Mouse (Mus musculus) ovary, postnatal 14 days (tissue): ENCODE measurements around the gene Notum.

Experiments
- DNase-seq: peaks from one replicate; pipeline ENCODE4 v3.0.0; 2022; ENCODE audit warnings: low spot score

Notum gene

GRCm38 (mm10) chr11:120633520-120634343, 27.2 kb downstream of the Notum start, which contains the start of gene Mafg:
Mafg (minus strand) TSS chr11:120633600.
- peak; percentile 89 for DNase-seq

DNA sequence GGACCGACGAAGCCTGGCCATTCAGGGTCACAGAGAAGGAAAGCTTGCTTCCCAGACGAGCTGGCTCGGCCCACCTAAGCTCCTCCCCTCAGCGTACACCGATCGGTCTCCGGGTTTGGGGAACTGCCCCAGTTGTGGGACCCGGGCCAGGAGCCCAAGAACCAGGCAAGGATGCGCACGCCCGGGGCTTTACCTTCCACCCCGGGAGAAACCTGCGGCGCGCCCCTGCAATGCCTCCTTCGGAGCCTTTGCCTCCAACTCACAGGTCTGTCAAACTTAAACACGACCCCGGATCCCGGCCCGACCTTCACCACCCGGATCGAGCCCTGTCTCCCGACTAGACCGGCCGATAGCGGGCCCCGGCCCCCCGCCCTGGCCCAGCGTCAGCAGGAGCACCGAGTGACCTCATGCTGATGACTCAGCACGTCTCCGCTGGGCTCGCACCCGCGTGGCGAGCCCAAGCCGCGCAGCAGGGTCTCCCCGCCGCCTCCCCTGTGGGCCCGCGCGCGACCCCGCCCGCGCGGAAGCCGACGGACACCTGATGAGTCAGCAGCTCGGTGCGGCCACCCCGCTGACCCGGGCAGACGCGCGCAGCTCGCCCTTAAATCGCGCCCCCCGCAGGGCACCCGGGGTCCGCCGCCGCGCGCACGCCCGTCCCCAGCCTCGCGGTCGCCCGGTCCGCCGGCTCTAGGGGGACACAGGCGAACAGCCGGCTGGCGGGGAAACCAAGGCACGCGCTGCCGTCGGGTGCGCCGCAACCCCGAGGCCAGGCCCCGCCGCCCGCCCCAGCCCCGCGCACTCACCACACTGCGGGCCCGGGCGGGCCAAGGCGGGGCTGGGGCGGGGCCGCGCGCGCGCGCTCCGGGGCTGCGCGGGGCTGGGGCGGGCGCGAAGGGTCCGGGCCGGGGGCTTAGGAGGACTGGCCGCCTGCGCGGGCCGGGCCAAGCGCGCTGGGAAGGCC, 28.1 kb downstream of the Notum start:
- DNase-seq: peak; percentile 57

- no peak for DNase-seq
Observed at GRCm38 (mm10) chr11:120631726-120632448, 29.1 kb downstream of the Notum start.

GRCm38 (mm10) chr11:120630881-120631725, 29.9 kb downstream of the Notum start:
- no peak for DNase-seq

GRCm38 (mm10) chr11:120630401-120630871, 30.5 kb downstream of the Notum start:
- DNase-seq: no peak

DNA sequence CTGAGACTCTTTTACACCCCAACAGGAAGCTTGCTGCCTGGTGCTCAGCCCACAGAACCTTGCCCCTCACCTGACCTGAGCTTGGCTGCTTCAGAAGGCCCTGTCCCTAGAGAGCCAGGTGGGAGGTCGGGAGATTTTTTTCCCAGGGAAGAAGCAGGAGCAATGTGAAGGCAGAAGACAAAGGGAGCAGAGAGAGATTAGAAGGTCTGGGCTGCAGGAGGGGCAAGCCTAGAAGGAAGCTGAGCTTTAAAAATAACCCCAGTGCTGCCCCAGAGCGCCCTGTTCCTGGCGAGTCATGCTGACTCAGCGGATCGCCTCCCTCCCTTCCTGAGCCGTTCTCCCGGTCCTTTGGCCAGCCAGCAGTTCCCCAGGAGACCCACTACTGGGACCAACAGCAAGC, 31.1 kb downstream of the Notum start:
- no peak for DNase-seq

DNA sequence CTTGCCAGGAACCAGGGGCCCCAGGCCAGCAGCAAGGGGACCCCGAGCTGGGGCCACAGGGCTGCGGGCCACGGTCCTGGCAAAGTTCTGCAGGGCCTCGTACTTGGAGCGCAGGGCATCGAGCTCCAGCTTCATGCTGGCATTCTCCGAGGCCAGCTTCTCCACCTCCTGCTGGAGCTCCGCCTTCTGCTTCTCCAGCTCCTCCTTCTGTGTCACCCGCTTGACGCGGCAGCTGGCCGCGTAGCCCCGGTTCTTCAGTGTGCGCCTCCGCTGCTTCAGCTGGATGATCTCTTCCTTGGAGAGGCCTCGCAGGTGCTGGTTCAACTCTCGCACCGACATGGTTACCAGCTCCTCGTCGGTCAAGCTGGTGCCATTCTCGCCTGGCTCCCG, 31.6 kb downstream of the Notum start:
- DNase-seq: no peak

DNA sequence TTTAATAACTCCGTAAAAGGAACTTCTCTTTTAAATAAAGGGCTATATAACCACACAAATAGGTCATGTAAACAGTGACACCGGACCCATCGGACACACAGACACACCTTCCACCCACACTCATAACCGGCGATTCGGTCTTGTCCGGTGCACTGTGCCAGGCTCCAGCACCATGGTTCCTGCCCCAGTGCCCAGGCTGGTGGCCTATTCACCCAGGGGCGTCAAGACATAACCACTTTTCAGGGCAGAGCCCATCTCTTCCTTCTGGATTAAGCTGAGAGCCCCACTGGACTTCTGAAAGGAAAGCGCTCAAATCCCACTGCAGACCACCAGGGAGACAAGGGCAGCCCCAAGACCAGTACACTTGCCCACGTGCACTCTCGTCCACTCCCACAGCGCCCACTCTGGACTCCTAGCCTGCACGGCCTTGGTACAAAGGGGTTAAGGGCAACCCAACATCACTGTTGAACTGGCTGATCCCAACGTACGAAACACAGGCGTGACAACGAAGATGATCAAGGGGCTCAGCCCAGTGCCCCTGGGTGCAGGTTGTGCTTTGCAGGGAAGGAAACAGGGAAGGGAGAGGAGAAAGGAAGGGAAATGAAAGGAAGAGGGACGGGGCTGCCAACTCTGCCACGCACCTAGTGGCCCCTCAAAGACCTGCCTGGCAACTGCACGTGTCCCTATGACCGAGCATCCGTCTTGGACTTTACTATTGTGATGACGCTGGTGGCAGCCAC, 32.2 kb downstream of the Notum start:
- DNase-seq: no peak

- no peak for DNase-seq
Observed at GRCm38 (mm10) chr11:120627468-120628300, 33.3 kb downstream of the Notum start.

DNA sequence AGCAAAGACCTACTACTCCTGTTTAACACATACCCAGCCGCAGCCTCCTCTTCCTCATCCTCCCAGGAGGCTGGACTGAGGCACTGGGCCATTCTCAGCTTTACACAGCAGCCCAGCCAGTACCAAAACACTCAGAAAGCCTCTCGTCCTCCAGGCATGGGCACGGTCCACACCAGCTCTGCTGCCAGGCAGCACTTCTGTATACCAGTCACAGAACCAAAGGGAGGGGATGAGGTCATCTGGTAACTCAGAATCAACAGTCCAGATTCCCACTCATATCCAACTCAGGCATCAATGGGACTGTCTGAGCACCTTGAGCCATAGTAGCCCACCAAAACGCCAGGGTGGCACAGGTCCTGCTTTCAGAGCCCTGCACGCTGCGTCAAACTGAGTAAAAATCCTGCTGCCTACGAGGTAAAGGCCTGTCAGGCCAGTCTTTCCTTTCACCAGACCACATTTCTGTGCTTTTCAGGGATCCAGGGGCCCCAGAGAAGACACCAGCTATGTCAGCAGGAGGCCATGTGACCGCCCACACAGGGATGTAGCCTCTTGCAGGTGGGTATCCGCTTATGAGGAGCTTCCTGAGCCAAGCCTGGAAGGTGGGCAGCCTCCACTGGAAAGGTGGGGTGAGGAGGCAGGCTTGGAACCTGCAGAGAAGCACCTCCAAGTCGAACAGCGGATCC, 34.0 kb downstream of the Notum start:
- no peak for DNase-seq

DNA sequence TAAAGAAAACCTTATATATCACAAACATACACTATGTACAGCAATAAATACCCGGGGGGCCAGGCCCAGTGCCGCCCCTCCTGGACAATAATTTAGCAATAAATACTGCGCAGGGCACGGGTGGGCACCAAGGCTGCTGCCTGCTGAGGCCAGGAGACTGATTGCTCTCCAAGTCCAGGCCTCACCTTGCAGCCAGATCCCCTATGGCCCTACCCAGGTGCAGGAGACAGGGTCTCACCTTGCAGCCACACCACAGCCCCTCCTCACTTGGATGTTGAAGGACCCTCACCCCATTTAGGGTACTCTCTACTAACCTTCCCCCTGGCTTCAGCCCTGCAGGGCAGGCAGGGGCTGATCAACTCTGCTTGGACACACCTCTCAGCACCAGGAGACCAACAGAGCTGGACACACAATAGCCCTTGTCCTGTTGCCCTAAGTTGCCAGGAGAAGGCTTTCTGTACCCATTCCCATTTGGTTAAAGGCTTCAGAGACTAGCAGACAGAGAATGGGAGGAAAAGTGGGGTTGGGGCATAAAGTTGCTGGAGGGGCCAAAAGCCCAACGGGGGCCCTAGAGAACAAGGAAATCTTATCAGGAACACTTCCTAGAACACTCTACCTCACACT, 35.7 kb downstream of the Notum start, which contains the start of gene Sirt7:
Gene Sirt7, minus strand, starts transcription at position 89 of the 624 bp plus-strand sequence.
- DNase-seq: no peak

DNA sequence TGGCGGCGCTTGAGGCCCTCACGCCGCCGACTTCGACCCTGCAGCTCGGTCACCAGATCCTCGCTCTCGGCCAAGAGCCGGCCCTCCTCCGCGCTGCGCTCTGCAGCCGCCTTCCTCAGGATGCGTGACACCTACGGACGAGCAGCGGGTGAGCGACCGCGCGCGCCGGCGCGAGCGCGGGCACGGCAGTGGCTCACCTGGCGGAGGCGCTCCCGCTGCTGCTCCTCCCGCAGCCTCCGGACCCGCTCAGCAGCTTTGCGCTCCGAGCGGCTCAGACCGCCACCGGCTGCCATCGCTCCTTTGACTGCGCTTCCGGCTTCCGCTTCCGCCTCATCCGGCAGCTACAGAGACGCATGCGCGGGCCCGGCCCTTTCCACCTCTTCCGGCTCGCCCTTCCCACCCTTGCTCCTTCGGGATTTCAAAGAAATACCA, 36.3 kb downstream of the Notum start:
- peak; percentile 71 for DNase-seq

GRCm38 (mm10) chr11:120623961-120624679, 36.9 kb downstream of the Notum start:
- peak; percentile 46 for DNase-seq

DNA sequence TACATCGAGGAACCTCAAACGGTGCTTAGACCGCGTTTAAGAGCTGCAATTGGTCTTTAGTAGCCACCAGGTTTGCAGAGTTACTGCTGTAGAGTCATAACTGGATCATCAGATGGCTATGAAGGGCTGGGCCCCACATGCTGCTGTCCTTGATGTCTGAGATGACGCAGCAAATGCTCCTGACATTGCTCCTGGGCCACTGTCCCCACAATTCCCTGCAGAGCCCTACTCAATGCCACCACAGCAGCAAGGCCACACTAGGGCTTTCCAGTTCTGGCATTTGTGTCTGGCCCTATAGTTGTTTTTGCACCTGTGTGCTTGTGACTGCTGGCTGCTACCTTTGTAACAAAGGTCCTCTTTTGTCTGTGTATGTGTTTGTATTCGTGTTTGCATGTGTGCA, 38.2 kb downstream of the Notum start:
- DNase-seq: no peak

- no peak for DNase-seq
Observed at GRCm38 (mm10) chr11:120620195-120620594, 40.8 kb downstream of the Notum start.

GRCm38 (mm10) chr11:120618619-120619535, 42.1 kb downstream of the Notum start:
- no peak for DNase-seq
